Mouse (Mus musculus): ENCODE data around the gene Cmya5. TPM values are rescaled to one million over a fixed set of nuclear protein-coding genes. Genes with fewer than 3 reads are reported as not detected.

The Cmya5 gene
- polyA plus RNA-seq, 1 experiment from 2014 or later = 0.24 TPM

GRCm38 (mm10) chr13:93074147-93074641 is 70.3 kb downstream of the Cmya5 start:
- Histone ChIP-seq H3K36me3 (replicated peaks; ENCODE audit: control insufficient read depth, insufficient read depth) (no peaks in the 10 kb centered on the region), H3K9me3 (ENCODE audit: control insufficient read depth, low read length) (0 out of 2 replicates have a peak, but pooled peaks cover 5% of the 10 kb centered on the region), H3K27me3 (ENCODE audit: control insufficient read depth, insufficient read depth, low read length) (no peaks in the 10 kb centered on the region), H3K9ac (no peak overlapping the region), H3K27ac (peak overlapping the region; percentile 53; the same call in 1 of the 2 replicates), H3K4me3 (replicated peaks; ENCODE audit: low read length) (no peak overlapping the region), H3K4me2 (replicated peaks) (peak overlapping the region; percentile 36), H3K4me1 (replicated peaks; ENCODE audit: control insufficient read depth, insufficient read depth, low read length) (peaks cover 23% of the 10 kb centered on the region)
- peak; percentile 45; the same call in 1 of the 2 replicates for ATAC-seq (ENCODE audit: low FRiP score)
- WGBS = 49% methylated on average over 17 of the region's 17 CpGs
- no peak for DNase-seq (ENCODE audit: low spot score)

DNA sequence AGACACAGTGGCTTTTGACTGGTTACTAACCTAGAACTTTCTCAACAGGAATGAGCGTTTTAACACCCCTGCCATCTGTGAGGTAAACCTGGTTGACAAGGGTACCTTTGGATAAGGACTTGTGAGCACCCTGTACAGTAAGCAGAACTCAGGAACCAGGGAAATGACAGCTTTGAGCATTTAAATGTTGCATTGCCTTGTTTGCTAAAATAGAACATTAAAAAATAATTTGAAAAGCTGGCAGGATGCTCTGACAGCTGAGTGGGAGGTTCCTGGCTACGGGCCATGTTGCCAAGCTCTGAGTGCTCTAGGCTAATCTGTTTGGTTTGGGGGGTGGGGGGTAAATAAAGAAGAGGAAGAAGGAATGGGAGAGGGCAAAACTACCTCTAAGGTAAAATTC is 70.9 kb downstream of the Cmya5 start:
- Histone ChIP-seq H3K9me3 (ENCODE audit: control insufficient read depth, low read length) (0 out of 2 replicates have a peak, but pooled peaks cover 5% of the 10 kb centered on the region), H3K27ac (0 out of 2 replicates have a peak overlapping the region, but pooled peaks have one; percentile 60), H3K4me1 (replicated peaks; ENCODE audit: control insufficient read depth, insufficient read depth, low read length) (peaks cover 23% of the 10 kb centered on the region), H3K4me2 (replicated peaks) (peak overlapping the region; percentile 36), H3K4me3 (replicated peaks; ENCODE audit: low read length) (no peak overlapping the region), H3K27me3 (ENCODE audit: control insufficient read depth, insufficient read depth, low read length) (no peaks in the 10 kb centered on the region), H3K9ac (no peak overlapping the region), H3K36me3 (replicated peaks; ENCODE audit: control insufficient read depth, insufficient read depth) (no peaks in the 10 kb centered on the region)
- DNase-seq (ENCODE audit: low spot score) (peak; percentile 44), ATAC-seq (ENCODE audit: low FRiP score) (peak; percentile 53; the same call in 1 of the 2 replicates)
- 26% methylated on average over 2 of the region's 2 CpGs for WGBS

GRCm38 (mm10) chr13:93072871-93073411 is 71.6 kb downstream of the Cmya5 start:
- 9% methylated on average over 15 of the region's 15 CpGs for WGBS

DNA sequence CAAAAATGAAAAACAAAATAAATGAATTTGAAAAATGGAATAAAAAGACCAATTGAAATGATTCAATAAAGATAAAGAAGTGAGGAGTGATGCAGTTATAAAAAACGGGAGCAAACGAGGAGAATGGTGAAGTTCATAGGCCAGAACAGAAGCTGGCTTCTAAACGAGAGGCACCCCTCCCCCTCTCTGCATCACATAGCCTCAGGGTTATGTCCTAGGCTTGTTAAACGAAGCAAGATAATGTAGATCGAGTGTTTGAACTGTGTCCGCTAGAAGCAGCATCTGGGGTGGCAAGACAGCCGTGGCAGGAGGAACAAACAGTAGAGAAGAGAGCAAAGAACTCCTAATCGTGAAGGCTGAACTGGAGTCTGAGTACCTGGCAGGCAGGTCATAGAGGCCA is 74.1 kb downstream of the Cmya5 start:
- 37% methylated on average over 8 of the region's 8 CpGs for WGBS
- Histone ChIP-seq H3K4me2 (replicated peaks) (no peak overlapping the region), H3K36me3 (replicated peaks; ENCODE audit: control insufficient read depth, insufficient read depth) (no peaks in the 10 kb centered on the region), H3K4me1 (replicated peaks; ENCODE audit: control insufficient read depth, insufficient read depth, low read length) (peaks cover 23% of the 10 kb centered on the region), H3K9ac (no peak overlapping the region), H3K27ac (no peak overlapping the region), H3K27me3 (ENCODE audit: control insufficient read depth, insufficient read depth, low read length) (no peaks in the 10 kb centered on the region), H3K4me3 (replicated peaks; ENCODE audit: low read length) (no peak overlapping the region), H3K9me3 (ENCODE audit: control insufficient read depth, low read length) (no peaks in the 10 kb centered on the region)
- peak; percentile 40 for DNase-seq (ENCODE audit: low spot score)
- ATAC-seq (ENCODE audit: low FRiP score) = no peak

More at GRCm38 (mm10) chr13:93072871-93073411, 71.6 kb downstream of the Cmya5 start:
- Histone ChIP-seq H3K4me2 (replicated peaks) (peak overlapping the region; percentile 36), H3K4me3 (replicated peaks; ENCODE audit: low read length) (no peak overlapping the region), H3K27ac (peak overlapping the region; percentile 60), H3K4me1 (replicated peaks; ENCODE audit: control insufficient read depth, insufficient read depth, low read length) (peaks cover 23% of the 10 kb centered on the region), H3K9ac (0 out of 2 replicates have a peak overlapping the region, but pooled peaks have one; percentile 7), H3K9me3 (ENCODE audit: control insufficient read depth, low read length) (0 out of 2 replicates have a peak, but pooled peaks cover 5% of the 10 kb centered on the region), H3K27me3 (ENCODE audit: control insufficient read depth, insufficient read depth, low read length) (no peaks in the 10 kb centered on the region), H3K36me3 (replicated peaks; ENCODE audit: control insufficient read depth, insufficient read depth) (no peaks in the 10 kb centered on the region)
- peak; percentile 64 for ATAC-seq (ENCODE audit: low FRiP score)
- DNase-seq (ENCODE audit: low spot score) = peak; percentile 37

- Histone ChIP-seq H3K4me1 (replicated peaks; ENCODE audit: control insufficient read depth, insufficient read depth, low read length) (peaks cover 19% of the 10 kb centered on the region), H3K36me3 (replicated peaks; ENCODE audit: control insufficient read depth, insufficient read depth) (no peaks in the 10 kb centered on the region), H3K27me3 (ENCODE audit: control insufficient read depth, insufficient read depth, low read length) (no peaks in the 10 kb centered on the region), H3K9me3 (ENCODE audit: control insufficient read depth, low read length) (no peaks in the 10 kb centered on the region), H3K27ac (no peak overlapping the region), H3K9ac (no peak overlapping the region), H3K4me2 (replicated peaks) (no peak overlapping the region), H3K4me3 (replicated peaks; ENCODE audit: low read length) (no peak overlapping the region)
- whole genome bisulfite sequencing = 55% methylated on average over 4 of the region's 4 CpGs
- DNase-seq (ENCODE audit: low spot score) (no peak), ATAC-seq (ENCODE audit: low FRiP score) (no peak)
These were observed 75.0 kb downstream of the Cmya5 start for GRCm38 (mm10) chr13:93069481-93069880.

- ATAC-seq (ENCODE audit: low FRiP score) (no peak), DNase-seq (ENCODE audit: low spot score) (no peak)
- H3K36me3 ChIP-seq (replicated peaks; ENCODE audit: control insufficient read depth, insufficient read depth) = no peaks in the 10 kb centered on the region
- H3K9me3 ChIP-seq (ENCODE audit: control insufficient read depth, low read length) = no peaks in the 10 kb centered on the region
- H3K4me1 ChIP-seq (replicated peaks; ENCODE audit: control insufficient read depth, insufficient read depth, low read length) = peaks cover 8% of the 10 kb centered on the region
- H3K27ac ChIP-seq = no peak overlapping the region
- no peaks in the 10 kb centered on the region for H3K27me3 ChIP-seq (ENCODE audit: control insufficient read depth, insufficient read depth, low read length)
- no peak overlapping the region for H3K4me2 ChIP-seq (replicated peaks)
- no peak overlapping the region for H3K4me3 ChIP-seq (replicated peaks; ENCODE audit: low read length)
- H3K9ac ChIP-seq = no peak overlapping the region
- WGBS = 94% methylated on average over 6 of the region's 6 CpGs
These were observed 76.2 kb downstream of the Cmya5 start for GRCm38 (mm10) chr13:93068353-93068752.

- Histone ChIP-seq H3K27me3 (ENCODE audit: control insufficient read depth, insufficient read depth, low read length) (no peaks in the 10 kb centered on the region), H3K36me3 (replicated peaks; ENCODE audit: control insufficient read depth, insufficient read depth) (no peaks in the 10 kb centered on the region), H3K4me2 (replicated peaks) (no peak overlapping the region), H3K4me1 (replicated peaks; ENCODE audit: control insufficient read depth, insufficient read depth, low read length) (0 out of 2 replicates have a peak, but pooled peaks cover 3% of the 10 kb centered on the region), H3K9ac (no peak overlapping the region), H3K27ac (no peak overlapping the region), H3K9me3 (ENCODE audit: control insufficient read depth, low read length) (no peaks in the 10 kb centered on the region), H3K4me3 (replicated peaks; ENCODE audit: low read length) (no peak overlapping the region)
- DNase-seq (ENCODE audit: low spot score) = peak; percentile 49
- peak; percentile 68; the same call in 1 of the 2 replicates for ATAC-seq (ENCODE audit: low FRiP score)
- 61% methylated on average over 13 of the region's 13 CpGs for WGBS
These were observed 81.5 kb downstream of the Cmya5 start for GRCm38 (mm10) chr13:93062860-93063636.

DNA sequence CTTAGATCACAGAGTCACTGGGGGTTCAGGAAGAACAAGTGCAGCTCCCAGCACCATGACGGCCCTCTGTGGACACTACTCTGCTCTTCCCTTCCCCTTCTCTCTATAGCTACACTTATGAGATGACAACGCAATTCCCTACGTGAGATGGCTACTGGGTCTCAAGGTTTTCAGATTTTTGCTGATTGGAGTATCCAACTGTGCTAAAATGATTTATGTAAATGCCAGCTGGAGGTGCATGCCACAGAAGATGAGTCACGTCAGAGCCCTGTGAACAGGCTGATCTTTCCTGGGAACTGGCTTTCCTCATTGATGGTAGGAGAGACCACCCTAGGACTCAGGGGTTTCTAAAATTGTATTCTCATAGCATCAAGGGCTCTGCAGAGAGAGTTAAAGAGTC is 83.2 kb downstream of the Cmya5 start:
- Histone ChIP-seq H3K27ac (no peak overlapping the region), H3K36me3 (replicated peaks; ENCODE audit: control insufficient read depth, insufficient read depth) (no peaks in the 10 kb centered on the region), H3K9ac (no peak overlapping the region), H3K4me3 (replicated peaks; ENCODE audit: low read length) (no peak overlapping the region), H3K27me3 (ENCODE audit: control insufficient read depth, insufficient read depth, low read length) (no peaks in the 10 kb centered on the region), H3K4me1 (replicated peaks; ENCODE audit: control insufficient read depth, insufficient read depth, low read length) (0 out of 2 replicates have a peak, but pooled peaks cover 3% of the 10 kb centered on the region), H3K4me2 (replicated peaks) (no peak overlapping the region), H3K9me3 (ENCODE audit: control insufficient read depth, low read length) (no peaks in the 10 kb centered on the region)
- 83% methylated on average over 4 of the region's 4 CpGs for WGBS
- ATAC-seq (ENCODE audit: low FRiP score) (no peak), DNase-seq (ENCODE audit: low spot score) (no peak)

DNA sequence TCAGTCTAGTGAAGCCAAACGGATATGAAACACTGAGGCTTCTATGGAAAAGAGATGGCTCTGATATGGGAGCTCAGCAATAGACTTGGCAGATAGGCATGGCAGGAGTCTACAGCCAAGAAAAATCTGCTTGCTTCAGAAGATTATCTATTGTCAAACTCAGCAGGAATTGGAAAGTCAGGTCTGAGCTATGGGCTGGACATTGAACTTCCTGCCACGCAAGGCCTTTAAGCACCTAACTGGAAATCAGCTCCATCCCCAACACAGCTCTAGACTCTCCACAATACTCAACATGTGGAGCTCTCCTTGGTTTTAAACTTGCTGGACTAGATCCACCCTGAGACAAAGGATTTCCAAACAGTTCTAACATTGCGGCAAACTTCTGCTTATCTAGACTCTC is 84.1 kb downstream of the Cmya5 start:
- no peak for ATAC-seq (ENCODE audit: low FRiP score)
- Histone ChIP-seq H3K4me1 (replicated peaks; ENCODE audit: control insufficient read depth, insufficient read depth, low read length) (0 out of 2 replicates have a peak, but pooled peaks cover 3% of the 10 kb centered on the region), H3K4me3 (replicated peaks; ENCODE audit: low read length) (no peak overlapping the region), H3K27ac (no peak overlapping the region), H3K9ac (no peak overlapping the region), H3K36me3 (replicated peaks; ENCODE audit: control insufficient read depth, insufficient read depth) (no peaks in the 10 kb centered on the region), H3K27me3 (ENCODE audit: control insufficient read depth, insufficient read depth, low read length) (no peaks in the 10 kb centered on the region), H3K9me3 (ENCODE audit: control insufficient read depth, low read length) (no peaks in the 10 kb centered on the region), H3K4me2 (replicated peaks) (no peak overlapping the region)
- no peak for DNase-seq (ENCODE audit: low spot score)
- WGBS = 87% methylated on average over 3 of the region's 3 CpGs

All from hindbrain, embryonic 14.5 days (tissue).